Mouse (Mus musculus): ENCODE data around the gene Phyhipl.

Gene Phyhipl

DNA sequence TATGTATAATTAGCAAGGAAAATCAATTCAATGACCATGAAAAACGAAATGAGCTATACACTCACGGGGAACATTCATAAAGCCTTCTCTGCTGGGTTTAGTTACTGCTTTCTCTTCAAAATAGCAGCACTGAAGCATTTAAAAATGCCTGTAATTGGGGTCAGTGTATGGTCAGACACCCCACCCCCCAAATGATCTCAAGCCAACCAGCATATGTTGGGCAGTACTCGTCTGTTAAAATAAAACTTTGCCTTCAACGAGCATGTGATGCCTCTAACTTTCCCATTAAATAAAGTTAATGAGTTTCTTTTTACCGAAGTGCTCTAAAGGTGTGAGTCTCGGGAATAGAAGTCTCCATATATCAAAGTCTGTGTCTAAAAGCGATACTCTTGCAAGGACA is at the start of gene Phyhipl:
Gene Phyhipl, minus strand, starts transcription at position 138 of the 400 bp plus-strand sequence.
- DNase-seq (ENCODE audit: low read depth, low spot score) = no peak

DNA sequence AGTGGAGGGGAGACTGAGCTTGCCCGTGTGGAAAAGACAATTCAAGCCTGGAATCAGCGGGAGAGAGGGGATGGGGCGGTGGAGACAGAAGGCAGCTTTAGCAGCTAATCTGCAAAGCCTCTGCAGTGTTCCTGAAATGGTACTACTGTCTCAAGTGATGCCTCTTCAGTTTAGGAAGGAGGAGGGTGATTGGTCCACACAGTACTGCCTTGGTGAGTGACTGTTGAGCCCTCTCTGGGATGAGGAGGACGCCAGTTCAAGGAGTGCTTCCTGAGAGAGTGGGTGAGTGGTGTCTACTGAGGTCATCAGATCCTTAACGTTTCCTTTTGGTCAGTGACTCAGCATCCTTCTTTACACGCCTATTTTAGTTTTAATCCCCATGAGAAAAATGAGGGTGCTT is 47.4 kb upstream of the Phyhipl start:
- no peak for DNase-seq (ENCODE audit: low read depth, low spot score)

GRCm38 (mm10) chr10:70699581-70699980 is 43.8 kb upstream of the Phyhipl start:
- DNase-seq (ENCODE audit: low read depth, low spot score) = no peak

GRCm38 (mm10) chr10:70698014-70698413 is 42.2 kb upstream of the Phyhipl start:
- no peak for DNase-seq (ENCODE audit: low read depth, low spot score)

- DNase-seq (ENCODE audit: low read depth, low spot score) = no peak
Observed at GRCm38 (mm10) chr10:70696748-70697585, 41.2 kb upstream of the Phyhipl start.

DNA sequence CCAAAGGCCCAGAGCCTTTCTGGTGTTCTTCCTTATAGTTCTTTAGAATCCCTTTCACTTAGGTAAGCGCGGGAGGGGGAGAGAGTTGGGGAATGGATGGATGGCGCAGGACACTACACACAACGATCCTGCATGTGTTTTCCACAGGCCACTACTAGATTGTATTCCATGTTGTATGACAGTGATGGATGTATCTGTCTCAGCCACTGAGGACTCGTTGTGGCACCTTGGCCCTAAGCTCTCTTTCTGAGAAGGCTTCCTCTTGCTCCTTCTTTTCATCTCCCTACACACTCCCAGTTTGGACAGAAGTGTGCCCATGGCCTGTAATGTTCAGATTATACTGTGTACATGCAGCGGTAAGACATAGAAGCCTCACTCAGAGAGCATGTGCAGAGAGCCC is 33.6 kb upstream of the Phyhipl start:
- DNase-seq (ENCODE audit: low read depth, low spot score) = no peak

DNA sequence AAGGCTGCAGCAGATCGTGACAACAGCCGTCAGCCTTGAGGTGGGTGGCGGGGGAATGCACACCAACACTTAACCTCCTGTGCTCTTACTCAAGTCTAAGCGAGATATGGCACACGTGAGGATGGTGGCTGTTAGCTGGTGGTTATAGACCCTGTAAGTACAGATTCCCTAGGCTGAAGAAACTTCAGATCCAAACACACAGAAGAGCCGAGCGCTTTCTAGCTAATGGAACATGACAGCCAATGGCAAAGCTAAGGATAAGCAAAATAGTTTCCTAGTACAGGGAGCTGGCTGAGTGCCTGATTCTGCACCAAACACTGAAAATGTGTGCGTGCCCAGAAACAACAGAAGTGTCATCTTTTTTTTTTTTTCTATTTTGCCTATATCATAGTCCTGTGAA is 33.1 kb upstream of the Phyhipl start:
- DNase-seq (ENCODE audit: low read depth, low spot score) = no peak

DNA sequence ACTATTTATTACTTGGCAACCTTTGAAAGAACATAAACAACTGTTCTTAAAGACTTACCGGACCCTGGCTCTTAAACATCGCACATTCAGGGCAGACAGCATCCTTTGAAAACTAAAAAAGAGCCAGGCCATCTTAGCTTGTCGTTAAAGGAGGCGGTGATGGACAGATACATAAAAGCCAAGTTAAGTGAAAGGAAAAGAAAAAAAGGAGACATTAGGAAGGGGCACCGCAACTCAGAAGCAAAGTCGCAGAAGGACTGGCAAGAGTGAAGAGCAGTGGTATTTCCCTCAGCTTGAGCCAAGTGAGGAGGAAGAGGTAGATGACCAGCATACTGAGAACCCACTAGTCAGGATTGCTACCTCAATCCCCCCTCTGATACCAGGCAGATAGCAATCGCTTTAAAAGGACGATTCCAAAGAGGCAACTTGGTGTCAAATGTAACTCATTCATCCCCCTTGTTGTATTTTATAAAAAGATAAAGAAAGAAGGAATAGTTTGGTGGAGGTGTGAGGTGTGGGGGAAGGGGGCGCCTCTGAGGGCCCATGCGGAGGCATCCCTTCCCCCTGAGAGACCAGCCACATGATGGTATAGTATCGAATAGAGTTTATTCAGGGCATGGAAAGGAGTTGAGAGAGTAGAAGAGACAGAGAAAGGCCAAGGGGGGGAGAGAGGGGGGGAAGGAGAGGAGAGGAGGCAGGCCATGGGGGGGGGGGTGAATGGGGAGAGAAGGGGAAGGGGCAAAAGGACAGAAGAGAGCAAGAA is 31.4 kb upstream of the Phyhipl start:
- DNase-seq (ENCODE audit: low read depth, low spot score) = no peak

GRCm38 (mm10) chr10:70686505-70686904 is 30.7 kb upstream of the Phyhipl start:
- DNase-seq (ENCODE audit: low read depth, low spot score) = no peak

GRCm38 (mm10) chr10:70683508-70683907 is 27.7 kb upstream of the Phyhipl start:
- no peak for DNase-seq (ENCODE audit: low read depth, low spot score)

GRCm38 (mm10) chr10:70677946-70678345 is 22.2 kb upstream of the Phyhipl start:
- DNase-seq (ENCODE audit: low read depth, low spot score) = no peak

DNA sequence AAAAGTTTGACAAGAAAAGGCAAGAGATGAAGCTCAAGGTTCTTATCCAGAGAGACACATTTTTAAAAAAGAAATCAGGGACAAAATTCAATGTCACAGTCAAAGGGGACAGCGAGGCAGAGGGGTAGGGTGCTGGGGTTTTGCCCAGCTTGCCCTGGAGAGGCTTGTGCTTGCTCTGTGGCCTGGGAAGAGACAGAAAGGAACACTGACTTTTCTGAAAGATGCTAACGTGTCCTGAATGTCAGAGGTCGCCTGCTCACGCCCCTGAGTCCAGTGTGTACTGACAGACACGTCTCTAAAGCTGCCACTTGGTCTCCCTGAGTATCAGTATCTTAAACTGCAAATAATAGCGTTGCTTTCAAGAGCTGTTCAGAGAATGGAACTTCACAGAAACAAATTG is 507 bp upstream of the Phyhipl start:
- DNase-seq (ENCODE audit: low read depth, low spot score) = no peak

DNA sequence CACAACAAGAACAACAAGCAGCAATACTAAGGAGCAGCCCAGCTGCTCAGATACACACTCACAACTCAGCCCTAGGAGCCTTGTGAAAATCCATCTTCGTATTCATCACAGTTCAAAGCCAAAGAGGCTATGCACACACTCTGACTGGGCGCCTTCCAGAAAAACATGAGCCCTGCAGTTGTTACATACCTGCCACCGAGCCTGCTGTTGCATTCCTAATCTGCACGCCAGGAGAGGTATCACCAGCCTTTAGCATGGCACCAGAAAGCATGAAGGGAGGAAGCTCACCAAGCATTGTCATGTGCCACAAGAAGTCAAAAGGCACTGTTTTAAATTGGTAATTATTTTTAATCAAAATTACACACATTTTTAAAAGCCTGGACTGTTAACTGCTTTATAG is 1.1 kb downstream of the Phyhipl start:
- no peak for DNase-seq (ENCODE audit: low read depth, low spot score)

DNA sequence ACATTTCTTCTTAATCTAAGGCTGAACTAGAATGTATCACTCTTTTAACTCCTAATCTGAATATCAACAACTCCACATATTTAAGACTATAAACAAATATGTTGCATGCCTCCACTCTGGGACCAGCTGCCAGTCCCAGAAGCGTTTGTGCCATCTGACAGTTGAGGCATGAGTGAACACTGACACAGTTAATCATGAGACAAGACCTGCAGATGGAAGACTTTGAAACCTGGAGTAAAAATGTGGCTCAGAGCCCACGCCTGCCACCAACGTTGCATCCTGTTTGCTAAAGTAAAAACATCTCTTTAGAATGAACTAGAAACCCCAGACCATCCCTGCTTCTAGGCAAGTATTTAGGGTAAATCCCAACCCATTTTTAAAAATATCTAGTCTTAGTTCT is 1.6 kb downstream of the Phyhipl start:
- DNase-seq (ENCODE audit: low read depth, low spot score) = no peak

DNA sequence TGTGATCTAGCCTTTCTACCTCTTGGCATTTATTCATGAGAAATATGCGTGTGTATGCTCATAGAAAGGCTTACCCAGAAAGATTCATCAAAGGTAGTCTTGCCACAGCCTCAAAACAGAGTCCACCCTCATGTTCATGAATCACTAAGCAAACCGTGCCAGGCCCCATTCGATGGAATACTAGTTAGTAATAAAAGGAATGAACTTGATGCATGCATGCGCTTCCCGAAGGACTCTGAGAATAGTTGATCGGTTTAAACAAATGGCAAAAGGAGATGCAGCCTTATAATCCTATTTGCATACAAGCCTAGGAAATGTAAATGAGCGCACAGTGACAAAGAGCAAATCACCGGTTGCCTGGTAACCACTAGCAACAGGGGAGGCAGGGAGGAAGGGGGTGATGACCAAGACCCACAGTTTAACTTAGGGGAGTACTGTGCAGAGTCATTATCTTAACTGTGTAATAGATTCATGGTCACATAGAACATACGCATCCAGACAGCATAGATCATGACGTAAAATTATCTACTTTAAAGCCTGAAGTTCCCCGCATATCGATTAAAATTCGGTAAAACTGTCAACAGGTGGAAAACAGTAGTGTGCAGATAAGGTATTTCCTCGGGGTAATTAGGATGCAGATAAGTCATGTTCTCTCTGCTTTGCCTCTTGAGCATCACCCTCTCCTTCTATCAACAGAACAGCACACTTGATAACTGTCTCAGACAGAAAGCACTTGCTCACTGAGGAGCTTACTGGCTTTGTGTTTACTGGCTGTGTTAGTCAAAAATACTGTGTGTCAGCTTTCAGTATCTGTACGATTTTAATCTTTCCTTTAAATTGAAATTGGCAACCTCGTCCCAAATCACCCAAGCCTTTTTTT is 3.8 kb downstream of the Phyhipl start:
- no peak for DNase-seq (ENCODE audit: low read depth, low spot score)

- DNase-seq (ENCODE audit: low read depth, low spot score) = no peak
Observed at GRCm38 (mm10) chr10:70648831-70649230, 6.9 kb downstream of the Phyhipl start.

- DNase-seq (ENCODE audit: low read depth, low spot score) = no peak
Observed at GRCm38 (mm10) chr10:70643131-70643530, 12.6 kb downstream of the Phyhipl start.

- no peak for DNase-seq (ENCODE audit: low read depth, low spot score)
Observed at GRCm38 (mm10) chr10:70640896-70641596, 14.7 kb downstream of the Phyhipl start.

DNA sequence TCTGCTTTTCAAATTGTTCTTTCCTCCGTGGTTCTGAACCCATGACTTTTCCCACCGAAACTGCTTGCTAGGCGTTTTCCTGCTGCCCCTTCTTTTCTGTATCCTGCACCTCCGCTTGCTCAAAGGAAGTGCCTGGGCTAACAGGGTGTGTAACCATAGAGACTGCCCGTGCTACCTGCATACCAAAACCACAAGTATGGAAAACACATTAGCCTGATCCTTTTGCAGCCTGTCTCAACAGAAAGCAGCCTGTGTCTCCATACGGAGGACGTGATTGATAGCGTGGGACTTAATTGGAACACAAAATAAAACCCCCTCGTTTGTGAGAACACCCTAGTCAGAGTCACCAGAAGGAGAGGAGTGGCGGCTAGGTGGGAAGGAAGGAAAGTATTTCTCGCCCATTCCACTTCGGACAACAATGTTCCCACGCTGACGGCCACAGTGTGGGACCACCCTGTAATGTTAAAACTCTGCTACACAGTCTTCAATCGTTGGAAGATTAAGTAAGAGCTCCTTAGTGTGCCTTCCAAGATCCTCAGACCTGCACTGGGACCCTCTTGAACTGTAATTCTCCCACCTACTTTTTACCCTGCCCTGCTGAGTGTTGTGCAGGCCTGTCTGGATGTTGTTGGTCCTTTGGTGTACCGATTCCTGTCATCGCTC is 15.6 kb downstream of the Phyhipl start:
- no peak for DNase-seq (ENCODE audit: low read depth, low spot score)

DNA sequence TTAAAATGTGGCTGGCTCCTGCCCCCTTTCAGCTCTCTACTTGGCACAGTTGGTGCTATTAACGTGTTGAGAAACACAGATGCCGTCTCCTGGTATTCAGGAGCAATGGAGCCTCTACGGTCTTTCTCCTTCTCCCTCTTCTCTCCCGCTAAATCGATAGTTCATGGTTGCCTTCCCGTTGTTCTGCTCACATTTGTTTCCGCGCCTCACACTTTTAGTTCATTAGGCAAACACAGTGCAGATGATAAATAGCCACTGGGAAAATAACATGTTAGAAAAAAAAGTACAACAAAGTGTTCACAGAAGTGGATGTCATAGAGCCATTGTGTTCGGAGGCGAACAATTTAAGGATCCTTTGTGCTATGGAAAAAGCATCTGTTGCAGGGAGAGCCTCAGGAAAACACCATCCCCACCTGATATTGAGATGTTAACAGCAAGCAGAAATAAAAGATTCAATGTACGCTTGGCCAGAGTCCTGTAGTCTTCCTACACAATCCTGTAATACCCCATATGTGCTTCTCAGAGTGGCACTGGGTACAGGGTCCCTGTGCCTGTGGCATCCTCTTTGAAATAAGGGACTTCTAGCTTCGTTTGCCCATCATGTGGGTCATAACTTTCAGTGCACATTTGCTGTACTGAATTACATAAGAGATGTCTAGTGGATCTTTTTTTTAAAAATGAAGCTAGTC is 18.0 kb downstream of the Phyhipl start:
- no peak for DNase-seq (ENCODE audit: low read depth, low spot score)
